Mouse (Mus musculus): ENCODE measurements at regions not wholly inside any gene's neighbourhood (a gene's known extent, or its start where the extent isn't known, plus 50 kb on each side); places are given as distances from the start of the nearest gene placed in this dataset.

- no peak for DNase-seq
Observed at GRCm38 (mm10) chr13:39084544-39084943, 123.9 kb upstream of the Slc35b3 start.

- DNase-seq = no peak
Observed at GRCm38 (mm10) chr13:39074211-39074610, 113.5 kb upstream of the Slc35b3 start.

- no peak for DNase-seq
Observed at GRCm38 (mm10) chr13:39032263-39032662, 71.6 kb upstream of the Slc35b3 start.

- no peak for DNase-seq
Observed at GRCm38 (mm10) chr13:39020168-39020567, 59.5 kb upstream of the Slc35b3 start.

GRCm38 (mm10) chr13:39011696-39012095 is 51.0 kb upstream of the Slc35b3 start:
- peak; percentile 66 for DNase-seq
